Mouse (Mus musculus) layer of hippocampus, adult 8-10 months (tissue): ENCODE measurements around the gene Syt17. TPM values are rescaled to one million over a fixed set of nuclear protein-coding genes. Genes with fewer than 3 reads are reported as not detected.
"Not testable (repeated sequence)": the region's sequence is repeated elsewhere in the genome, so short reads cannot be mapped to it uniquely, and the experiment has no call there.

Experiments
- DNase-seq, 2 experiments: peaks; one replicate each; pipeline ENCODE4 v3.0.0; 2022; ENCODE audit warnings: low spot score in 2 of 2
- total RNA-seq, 4 experiments: library from RNA; stranded (reverse); gene quantifications; 2 replicates each; pipeline ENCODE4 v1.2.4; 2022

Gene Syt17
- total RNA-seq, 4 experiments from 2014 or later, result 61.5 to 90.0 (median 76.4) TPM

DNA sequence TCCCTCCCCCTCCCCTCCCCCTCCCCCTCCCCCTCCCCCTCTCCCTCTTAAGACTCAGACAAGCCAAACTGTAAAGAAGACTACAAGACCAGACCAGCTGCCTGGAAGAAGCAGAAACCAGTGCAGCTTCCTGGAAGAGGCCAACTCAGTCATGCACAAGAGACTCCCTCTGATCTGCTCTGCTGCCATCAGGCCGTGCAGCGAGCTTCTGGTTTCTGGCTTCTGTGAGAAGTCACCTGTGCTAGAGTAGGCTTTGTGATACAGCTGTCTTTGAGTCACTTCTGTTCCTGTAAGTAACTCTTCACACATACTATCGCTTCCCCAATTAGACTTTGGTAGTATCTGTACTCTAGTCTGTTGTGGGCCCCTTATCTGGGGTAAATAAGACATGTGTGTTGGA is 68.0 kb downstream of the Syt17 start:
- DNase-seq, result no peak

DNA sequence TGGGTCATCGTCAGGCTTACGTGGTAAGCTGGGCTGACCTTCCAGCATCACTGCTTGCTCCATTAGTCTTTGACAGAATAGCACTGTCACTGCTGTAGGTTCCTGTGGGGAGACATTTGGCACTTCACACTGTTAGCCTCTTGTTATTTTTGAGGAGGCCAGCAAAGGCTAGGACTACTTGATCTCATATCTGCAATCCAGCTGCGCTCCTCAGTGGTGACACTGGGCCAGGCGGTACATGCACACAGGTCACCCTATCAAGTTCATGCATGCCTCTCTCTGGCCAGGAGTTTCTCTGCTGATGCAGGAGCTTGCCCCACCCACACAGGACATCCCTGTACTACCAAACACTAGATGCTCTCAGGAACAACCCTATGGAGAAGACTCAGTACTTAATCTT is 71.4 kb downstream of the Syt17 start:
- DNase-seq, result no peak

DNA sequence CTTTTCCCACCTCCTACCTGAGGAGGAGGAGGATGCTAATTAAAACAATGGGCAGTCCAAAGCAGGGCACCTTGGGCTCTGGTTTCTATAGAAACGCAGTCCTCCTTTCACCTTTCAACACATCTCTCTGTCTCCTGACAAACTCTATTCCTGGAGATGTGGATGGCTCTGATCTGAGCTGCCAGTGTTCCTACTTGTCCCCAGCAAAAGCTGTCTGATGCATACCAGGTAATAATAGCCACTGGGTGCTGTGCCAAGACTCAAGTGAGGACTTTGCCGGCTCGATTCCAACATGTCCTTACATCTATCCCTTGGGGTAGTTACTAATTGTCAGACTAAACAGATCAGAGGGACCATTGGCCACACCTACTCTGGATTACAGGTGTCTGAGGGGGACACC is 72.7 kb downstream of the Syt17 start:
- no peak for DNase-seq

DNA sequence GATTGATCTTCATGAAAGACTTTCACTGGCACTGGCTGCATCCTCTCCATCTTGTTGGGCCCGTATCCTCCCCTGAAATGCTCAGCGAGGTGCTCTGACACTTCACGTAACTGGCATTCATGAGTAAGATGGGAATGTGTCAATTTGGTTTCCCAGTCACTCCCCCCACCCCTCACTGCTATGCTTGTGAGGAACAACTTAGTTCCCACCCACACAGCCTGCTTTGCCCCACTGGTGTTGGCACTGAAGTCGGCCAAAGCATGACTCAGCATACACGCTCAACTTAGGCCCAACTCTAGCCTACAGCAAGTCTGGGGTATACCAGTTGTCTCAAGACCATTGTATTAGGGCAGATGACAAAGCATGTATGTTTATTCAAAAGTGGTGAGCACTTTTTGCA is 76.7 kb downstream of the Syt17 start:
- peak; percentile 56 to 61 for DNase-seq

DNA sequence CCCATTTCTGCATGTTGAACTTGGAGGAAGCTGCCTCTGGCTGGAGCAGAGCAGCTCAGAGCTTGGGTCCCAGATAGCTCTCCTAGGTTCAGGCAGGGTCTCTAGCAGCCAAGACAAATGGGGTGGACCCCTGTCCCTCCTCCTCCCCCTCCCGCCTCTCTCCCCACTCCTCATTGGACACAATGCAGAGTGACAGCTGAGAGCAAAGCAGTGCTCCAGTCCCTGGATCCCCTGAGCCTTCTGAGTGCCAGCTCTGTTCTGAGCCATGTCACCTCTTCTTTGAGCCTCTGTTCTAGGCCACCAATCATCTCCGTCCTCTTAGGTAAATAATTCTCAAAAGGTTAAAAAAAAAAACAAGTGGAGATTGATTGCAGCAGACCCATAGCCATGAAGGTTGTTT is 78.3 kb downstream of the Syt17 start:
- DNase-seq, result no peak

DNA sequence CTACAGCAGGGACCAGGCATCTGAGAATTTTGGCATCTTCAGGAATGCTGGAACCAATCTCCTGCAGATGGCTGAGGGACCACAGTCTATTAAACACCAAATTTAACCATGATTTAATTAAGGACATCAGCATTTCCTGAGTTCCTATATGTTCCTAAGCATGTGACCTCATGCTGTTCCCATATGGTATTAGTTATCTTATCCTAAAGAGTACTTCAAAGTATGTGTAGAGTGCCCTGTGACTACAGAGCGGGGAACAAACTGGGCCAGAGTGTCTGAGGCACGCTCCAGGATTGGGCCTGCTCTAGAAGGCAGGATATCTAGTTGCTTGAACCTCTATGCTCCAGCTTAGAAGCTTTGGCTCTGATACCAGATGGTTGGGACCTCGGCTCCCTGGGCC is 82.1 kb downstream of the Syt17 start:
- no peak for DNase-seq

DNA sequence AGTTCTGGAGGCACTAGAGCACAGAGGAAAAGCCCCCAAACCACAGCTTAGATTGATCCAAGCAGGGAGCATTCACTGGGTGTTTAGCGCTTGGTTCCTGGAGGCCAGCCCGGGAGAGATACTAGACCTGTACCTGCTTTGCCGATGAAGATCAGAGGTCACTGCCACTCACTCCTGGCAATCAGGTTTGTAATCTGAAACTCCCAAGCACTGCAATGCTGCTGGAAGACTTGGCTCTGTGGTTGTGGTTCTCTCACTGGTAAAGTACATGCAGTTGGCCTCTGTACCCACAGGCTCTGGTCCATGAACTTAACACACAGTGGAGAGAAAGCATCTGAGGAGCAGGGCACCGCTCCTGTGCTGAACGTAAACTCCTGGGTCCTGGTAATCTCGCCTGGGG is 82.8 kb downstream of the Syt17 start:
- no peak for DNase-seq

DNA sequence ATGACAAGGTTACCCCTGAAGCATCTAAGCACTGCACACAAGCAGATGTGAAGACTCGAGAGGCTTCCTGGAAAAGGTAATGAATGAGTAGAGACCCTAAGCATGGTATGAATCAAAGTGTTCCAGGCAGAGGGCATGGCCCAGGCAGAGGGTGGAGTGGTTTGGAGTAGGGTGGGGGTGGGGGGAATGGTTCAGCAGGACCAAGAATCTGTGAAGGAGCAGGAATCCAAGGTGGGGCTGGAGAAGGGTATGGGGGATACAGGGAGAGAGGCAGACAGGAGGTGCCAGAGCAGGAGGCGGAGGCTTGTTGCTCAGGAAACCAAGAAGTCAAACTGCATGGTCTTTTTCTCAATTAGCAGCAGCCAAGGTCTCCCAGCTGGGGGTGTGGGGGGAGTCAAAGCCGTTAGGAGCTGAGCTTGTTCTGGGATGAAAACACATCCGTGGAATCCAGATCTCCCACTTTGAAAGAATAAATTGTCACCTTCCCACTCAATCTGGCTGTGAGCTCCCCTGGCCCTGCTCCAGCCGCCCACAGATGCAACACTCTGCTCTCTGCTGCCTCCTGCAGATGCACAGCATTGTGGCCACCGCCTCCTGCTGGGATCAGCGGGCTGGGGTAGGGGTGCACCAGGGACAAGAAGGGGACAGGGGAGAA is 83.5 kb downstream of the Syt17 start:
- DNase-seq, result peak; percentile 90 to 92

DNA sequence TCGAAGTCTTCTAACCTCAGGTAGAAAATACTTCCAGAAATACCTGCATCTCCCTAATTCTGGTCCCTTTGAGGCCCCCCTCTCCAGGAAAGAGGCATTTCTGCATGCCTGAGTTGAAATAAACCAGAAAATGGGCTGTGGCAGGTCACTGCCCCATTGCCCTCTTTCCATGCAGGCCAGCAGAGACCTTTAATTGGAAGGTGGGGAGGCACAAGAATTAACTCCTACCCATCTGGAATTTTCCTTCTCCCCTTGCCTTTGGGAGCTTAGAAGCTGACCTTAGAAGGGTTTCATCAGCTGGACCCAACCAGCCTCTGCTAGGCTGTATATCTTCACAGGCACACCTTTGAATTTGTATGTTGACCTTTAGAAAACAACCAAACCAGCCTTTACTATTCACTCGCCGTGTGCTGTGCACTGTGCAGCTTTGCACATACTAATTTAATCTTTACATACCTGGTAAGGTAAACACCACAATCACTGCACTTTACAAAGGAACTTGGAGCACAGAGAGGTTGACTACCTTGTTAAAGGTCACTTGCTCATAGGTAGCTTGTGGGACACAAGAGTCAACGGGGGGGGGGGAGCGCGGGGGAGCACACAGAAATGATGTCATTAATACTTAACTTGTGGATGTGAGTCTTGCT is 84.3 kb downstream of the Syt17 start:
- no peak for DNase-seq

DNA sequence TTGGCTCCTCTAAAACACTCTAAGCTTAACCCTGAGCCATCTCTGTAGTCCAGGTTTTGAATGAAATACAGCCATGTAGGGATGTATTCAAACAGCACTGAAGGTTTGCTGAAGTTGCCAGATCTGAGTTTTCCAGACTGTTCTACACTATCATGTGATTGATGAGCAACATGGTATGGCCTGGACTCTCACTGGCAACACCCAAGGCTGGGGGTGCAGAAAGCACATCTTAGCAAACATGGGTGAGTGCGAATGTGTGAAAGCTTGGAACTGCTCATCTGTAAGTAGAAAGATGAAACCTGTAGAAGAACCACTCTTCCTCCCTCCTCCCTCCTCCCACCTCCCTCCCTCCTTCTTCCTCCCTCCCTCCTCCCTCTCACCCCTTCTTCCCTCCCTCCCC is 85.1 kb downstream of the Syt17 start:
- DNase-seq, result no peak

DNA sequence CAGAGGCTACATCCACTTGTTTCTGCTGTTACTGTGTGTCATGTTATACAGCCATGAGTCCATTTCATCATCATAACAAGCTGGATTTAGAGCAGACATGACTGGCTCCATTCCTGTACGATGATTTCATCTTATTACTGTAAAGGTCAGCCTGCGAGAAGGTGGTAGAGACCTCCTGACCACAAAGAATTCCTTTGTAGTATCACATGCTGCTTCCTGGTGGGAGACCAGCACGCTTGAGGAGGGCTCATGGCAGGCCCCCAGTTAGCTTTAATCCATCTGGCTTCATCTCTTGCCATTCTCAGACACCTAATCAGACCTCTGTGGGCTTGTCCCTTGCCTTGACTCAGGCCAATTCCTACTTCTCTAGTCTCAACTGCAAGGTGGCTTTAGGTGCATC is 85.8 kb downstream of the Syt17 start:
- no peak for DNase-seq

DNA sequence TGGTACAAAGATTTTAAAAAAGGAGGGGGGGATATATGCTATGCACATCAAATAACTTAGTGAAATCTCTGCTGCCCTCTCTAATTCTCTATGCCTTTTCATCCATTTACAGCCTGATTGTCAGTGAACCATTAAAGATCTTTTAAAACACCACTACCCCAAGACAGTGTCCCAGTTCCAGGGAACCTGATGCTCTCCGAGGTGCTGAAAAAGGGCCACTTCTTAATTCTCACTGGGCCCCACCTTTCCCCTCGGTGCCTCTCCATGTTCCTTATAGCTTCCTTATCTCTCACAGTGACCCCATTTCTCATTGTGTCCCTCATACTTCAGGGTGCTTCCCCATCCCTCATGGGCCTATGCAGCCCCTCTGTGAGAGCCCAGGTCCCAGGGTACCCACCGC is 89.0 kb downstream of the Syt17 start:
- no peak for DNase-seq

DNA sequence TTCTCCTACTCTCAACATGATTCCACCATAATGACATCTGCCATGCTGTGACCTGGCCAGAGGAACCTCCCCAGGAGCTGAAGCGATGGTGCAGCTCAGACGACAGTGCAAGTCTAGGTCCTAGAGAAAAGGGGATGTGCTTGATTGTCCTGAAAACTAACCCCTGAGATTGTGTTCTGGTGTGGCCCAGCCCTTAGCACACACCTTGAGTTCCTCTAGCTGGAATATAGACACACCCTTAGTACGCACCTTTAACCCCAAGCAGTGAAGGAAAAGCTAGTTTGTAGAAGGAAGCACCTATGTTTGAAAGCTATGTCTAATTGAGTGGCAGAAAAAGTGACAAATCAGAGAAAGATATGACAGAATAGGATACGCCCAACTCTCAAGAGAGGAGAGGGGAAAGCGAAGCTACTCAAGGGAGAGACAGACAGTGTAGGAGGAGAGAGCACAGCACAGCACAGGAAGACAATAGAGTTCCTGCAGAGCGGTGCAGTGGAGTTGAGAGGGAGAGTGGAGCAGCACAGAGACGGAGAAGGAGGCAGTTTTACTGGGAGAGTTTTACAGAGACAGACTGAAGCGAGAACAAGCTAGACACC is 91.5 kb downstream of the Syt17 start:
- DNase-seq, result not testable (repeated sequence)

DNA sequence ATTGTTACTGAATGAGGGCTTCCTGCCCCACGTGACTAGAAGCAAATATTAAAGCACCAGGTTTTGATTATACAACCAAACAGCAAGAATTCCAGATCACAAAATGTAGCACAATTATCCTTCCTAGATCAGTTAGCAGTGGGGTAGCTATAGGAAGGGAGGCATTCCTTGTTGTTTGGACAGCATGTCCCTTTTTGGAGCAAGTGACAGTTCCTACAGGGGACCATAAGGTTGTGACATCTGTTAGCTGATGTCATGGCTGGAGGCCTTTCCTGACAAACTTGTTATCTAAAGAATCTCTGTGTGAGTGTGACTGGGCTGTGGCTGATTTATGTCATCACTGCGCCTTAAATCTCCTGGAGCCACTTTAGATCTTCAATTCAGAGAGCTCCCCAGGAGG is 97.2 kb downstream of the Syt17 start:
- DNase-seq, result no peak

DNA sequence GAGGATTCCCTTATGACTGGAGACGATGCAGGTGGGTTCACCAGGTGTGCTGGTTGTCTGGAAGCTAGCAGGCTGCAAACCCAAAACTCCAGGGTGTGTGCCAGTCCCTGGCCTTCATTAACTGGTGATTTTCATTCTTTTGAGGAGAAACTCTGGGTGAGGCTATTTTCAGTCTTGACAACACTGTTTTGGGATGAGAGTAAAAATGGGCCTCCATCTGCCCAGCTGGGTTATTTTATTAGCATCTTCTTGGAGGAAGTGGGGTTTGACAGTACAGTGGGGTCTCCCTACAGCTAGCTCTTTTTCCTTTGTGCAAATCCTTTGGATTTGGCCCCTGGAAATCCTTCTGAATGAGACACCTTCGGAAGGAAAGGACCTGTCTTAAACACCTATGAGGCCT is 101.1 kb downstream of the Syt17 start:
- DNase-seq, result no peak

DNA sequence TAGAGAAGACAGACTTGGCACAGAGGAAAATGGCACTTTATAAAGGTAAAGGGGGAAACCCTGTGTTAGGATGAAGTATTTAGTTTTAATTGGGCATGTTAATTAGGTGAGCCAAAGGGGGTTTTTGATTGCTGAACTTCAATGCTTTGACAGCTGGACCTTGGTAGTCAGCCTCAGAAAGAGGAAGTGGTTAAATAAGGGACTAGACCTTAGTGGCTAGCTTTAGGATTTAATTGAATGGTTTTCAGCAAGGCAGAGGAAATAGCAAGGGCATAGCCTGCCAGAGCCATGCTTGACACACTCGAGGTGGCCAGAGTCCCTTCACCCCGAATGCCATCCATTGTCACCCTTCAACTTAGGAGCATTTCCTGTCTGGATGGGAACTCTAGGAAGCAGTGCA is 101.6 kb downstream of the Syt17 start:
- no peak for DNase-seq

DNA sequence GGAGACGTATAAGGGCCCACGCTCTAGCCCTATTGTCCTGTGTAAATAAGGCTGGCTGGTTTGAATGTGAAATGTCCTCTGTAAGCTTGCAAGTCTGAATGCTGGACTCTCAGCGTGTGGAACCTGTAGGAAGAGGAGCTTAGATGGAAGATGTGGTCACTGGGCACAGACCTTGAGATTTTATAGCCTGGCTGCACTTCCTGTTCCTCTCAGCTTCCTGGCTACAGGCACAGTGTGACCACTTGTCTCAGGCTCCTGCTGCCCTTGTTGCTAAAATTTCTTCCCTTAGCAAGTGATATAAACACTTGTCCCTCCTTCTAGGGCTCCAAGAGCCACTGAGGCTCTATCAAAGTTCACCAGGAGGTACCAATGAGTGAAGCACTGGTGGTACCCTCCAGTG is 102.6 kb downstream of the Syt17 start:
- DNase-seq, result no peak

DNA sequence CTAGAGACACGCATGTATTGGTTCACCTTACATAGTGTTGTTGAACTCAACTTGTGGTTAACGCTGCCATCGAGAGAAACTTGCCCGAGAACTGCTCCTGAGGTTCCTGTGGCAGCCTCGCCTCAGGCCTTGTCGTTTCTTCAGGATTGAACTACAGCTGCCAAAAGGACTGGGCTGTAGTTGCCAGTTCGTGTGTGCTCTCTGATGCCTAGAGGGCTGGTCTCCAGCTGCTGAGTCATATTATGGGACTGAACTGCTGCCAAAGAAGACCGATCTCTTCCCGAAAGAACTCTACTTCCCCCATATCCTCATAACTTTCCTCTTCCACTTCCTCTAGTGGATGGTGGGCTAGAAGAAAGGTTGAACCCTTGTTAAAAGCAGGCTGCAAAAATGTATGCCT is 103.3 kb downstream of the Syt17 start:
- no peak for DNase-seq

Other genes starting within 250 kb of the Syt17 start
- 100 to 1,000 TPM in 1 of 4 experiments, 10 to 100 TPM in 3; 67.7 to 109 (median 84.9) TPM for gene Smg1, start 204.6 kb downstream of the Syt17 start, total RNA-seq
- gene Itpripl2, start 43.8 kb upstream of the Syt17 start, total RNA-seq, result 1 to 10 TPM; 3.4 to 7.7 (median 4.9) TPM
- 10 to 100 TPM; 29.6 to 40.5 (median 37.4) TPM for gene Coq7, start 85.1 kb upstream of the Syt17 start, total RNA-seq
- 10 to 100 TPM; 15.9 to 18.6 (median 18.0) TPM for gene Tmc7, start 136.5 kb upstream of the Syt17 start, total RNA-seq
- under 1 TPM; 0.25 to 0.94 (median 0.49) TPM for gene Tmc5, start 149.1 kb upstream of the Syt17 start, total RNA-seq